ENCODE assay signal across 16 mouse cellular contexts in genomic region chr10:86293880-86294279, GRCm38 (mm10). TPM values are rescaled to one million over a fixed set of nuclear protein-coding genes. Genes with fewer than 3 reads are reported as not detected.
DNase-seq lines count a peak whose midpoint lies in the region; ATAC-seq and TF ChIP-seq lines count a peak whose summit lies in the region.
"Had no signal": no experiment of that assay in that cellular context is flagged by ENCODE, and none has a peak within 500 bp of the region (broad histone marks: within the 10 kb centered on the region; RNA-seq: fewer than 3 reads in every experiment).

No protein-coding gene starts in this region.

- H3K4me3 ChIP-seq in gastrocnemius, adult 2 months = no peak overlapping the region
- no peak overlapping the region for H3K4me3 ChIP-seq in left cerebral cortex, adult 2 months
- no peak overlapping the region for H3K4me3 ChIP-seq in embryonic facial prominence, embryonic 12.5 days
- H3K4me3 ChIP-seq: forebrain, embryonic 12.5 days; liver, embryonic 13.5 days had no signal

- H3K4me1 ChIP-seq in embryonic facial prominence, embryonic 12.5 days = peaks cover 17% of the 10 kb centered on the region
- H3K4me1 ChIP-seq: liver, embryonic 13.5 days had no signal

- ATAC-seq in embryonic facial prominence, embryonic 12.5 days (ENCODE audit: insufficient number of reproducible peaks, insufficient read depth, low FRiP score, low TSS enrichment) = no peak

- no peaks in the 10 kb centered on the region for H3K36me3 ChIP-seq in embryonic facial prominence, embryonic 12.5 days
- H3K36me3 ChIP-seq: forebrain, embryonic 12.5 days; liver, embryonic 13.5 days had no signal

- 83% methylated on average over 1 of the region's 1 CpGs for WGBS in embryonic facial prominence, embryonic 12.5 days

- intact Hi-C loops in gastrocnemius, adult 2 months (cut with DNase I) = no loop called here
- intact Hi-C loops in left cerebral cortex, adult 2 months (cut with DNase I) = no loop called here
- intact Hi-C loops in left cerebral cortex, postnatal 10 days (cut with DNase I) = no loop called here

- DNase-seq in gastrocnemius, adult 2 months = no peak
- no peak for DNase-seq in gastrocnemius, postnatal 25 days
- no peak for DNase-seq in left cerebral cortex, adult 2 months (ENCODE audit: extremely low spot score in 1 of 2, low spot score in 2 of 2)
- DNase-seq in left cerebral cortex, postnatal 10 days (ENCODE audit: extremely low spot score in 1 of 2, low spot score in 2 of 2) = no peak
- peak; percentile 4 for DNase-seq in A20 (ENCODE audit: low read depth, low spot score)
- DNase-seq in urinary bladder, postnatal 4 days (ENCODE audit: low spot score in 2 of 2) = no peak
- no peak for DNase-seq in cerebellum, adult 9-11 months
- DNase-seq: cerebellum, adult 8-10 months; gastrocnemius, postnatal 14 days; liver, embryonic 13.5 days; lung, postnatal 14 days; right cerebral cortex, postnatal 4 days had no signal

- H3K9ac ChIP-seq in embryonic facial prominence, embryonic 12.5 days = no peak overlapping the region
- H3K9ac ChIP-seq: forebrain, embryonic 12.5 days; liver, embryonic 13.5 days had no signal

- no peaks in the 10 kb centered on the region for H3K9me3 ChIP-seq in embryonic facial prominence, embryonic 12.5 days
- H3K9me3 ChIP-seq: forebrain, embryonic 12.5 days; liver, embryonic 13.5 days had no signal

- H3K4me2 ChIP-seq in embryonic facial prominence, embryonic 12.5 days (replicated peaks) = no peak overlapping the region
- H3K4me2 ChIP-seq: forebrain, embryonic 12.5 days; liver, embryonic 13.5 days had no signal

- peak; percentile 21; the same call in 1 of the 2 replicates for TF ChIP-seq CTCF in gastrocnemius, adult 2 months (IDR thresholded peaks at IDR 0.05)
- TF ChIP-seq CTCF in left cerebral cortex, adult 2 months (IDR thresholded peaks at IDR 0.05) = peak; percentile 26

- H3K27ac ChIP-seq in gastrocnemius, adult 2 months = no peak overlapping the region
- H3K27ac ChIP-seq in left cerebral cortex, adult 2 months = no peak overlapping the region
- H3K27ac ChIP-seq in embryonic facial prominence, embryonic 12.5 days = peak overlapping the region; percentile 91; the same call in 1 of the 2 replicates
- H3K27ac ChIP-seq: forebrain, embryonic 12.5 days; liver, embryonic 13.5 days had no signal

- 0 out of 2 replicates have a peak, but pooled peaks cover 3% of the 10 kb centered on the region for H3K27me3 ChIP-seq in embryonic facial prominence, embryonic 12.5 days
- H3K27me3 ChIP-seq: CH12.LX had no signal

RNA-seq across cellular contexts. Expression of gene Timp3, which starts 6.3 kb away (rescaled TPM):
- total RNA-seq in gastrocnemius, adult 2 months (2021) = 10 to 100 TPM; 71.5 to 81.6 TPM
- total RNA-seq in gastrocnemius, postnatal 25 days (2021) = 10 to 100 TPM; 48.0 to 62.4 TPM
- 10 to 100 TPM; 63.7 to 64.9 TPM for total RNA-seq in left cerebral cortex, adult 2 months (2021)
- total RNA-seq in left cerebral cortex, postnatal 10 days (2021) = 10 to 100 TPM; 45.8 to 47.4 TPM
- polyA plus RNA-seq in embryonic facial prominence, embryonic 12.5 days (2016; fragmentation: Nextera tagmentation; extraction: Ambion mirVana) = 66.3 and 66.4 TPM in 2 replicates
- total RNA-seq: monocyte, adult 5-6 weeks had no signal
